Mouse (Mus musculus) T-helper 1 cell (primary cell): ENCODE results near the gene Cmss1.

Experiments used
- in situ Hi-C: fragments of 300-600 bp; cut with MboI, MseI; formaldehyde crosslinking; loops from one replicate; pipeline ENCODE4 v1.15.1; 2025; ENCODE audit warnings: high pct_unique_total_duplicates

Cmss1 gene

GRCm38 (mm10) chr16:57353166-57353721 lies 253.4 kb downstream of the Cmss1 start:
- in situ Hi-C loops, result no loop called here

- in situ Hi-C loops, result no loop called here
Measured at GRCm38 (mm10) chr16:57352751-57353150, 253.9 kb downstream of the Cmss1 start, which contains the start of gene Filip1l. Gene Filip1l (plus strand): TSS chr16:57353093.

GRCm38 (mm10) chr16:57349689-57350088 lies 257.0 kb downstream of the Cmss1 start:
- in situ Hi-C loops, result loop anchor here (10.0 kb wide), 1 partner anchor 1885 kb away; no protein-coding TSS in a partner anchor

- in situ Hi-C loops, result loop anchor here (10.0 kb wide), 1 partner anchor 1884 kb away; no protein-coding TSS in a partner anchor
Measured at GRCm38 (mm10) chr16:57349039-57349438, 257.6 kb downstream of the Cmss1 start.

- in situ Hi-C loops, result loop anchor here (10.0 kb wide), 1 partner anchor 1881 kb away; no protein-coding TSS in a partner anchor
Measured at GRCm38 (mm10) chr16:57346258-57346657, 260.4 kb downstream of the Cmss1 start.

GRCm38 (mm10) chr16:57340613-57340898 lies 266.1 kb downstream of the Cmss1 start:
- in situ Hi-C loops, result loop anchor here (10.0 kb wide), 1 partner anchor 1876 kb away; no protein-coding TSS in a partner anchor

- in situ Hi-C loops, result loop anchor here (10.0 kb wide), 1 partner anchor 1875 kb away; no protein-coding TSS in a partner anchor
Measured at GRCm38 (mm10) chr16:57339765-57340612, 266.7 kb downstream of the Cmss1 start.

- in situ Hi-C loops, result no loop called here
Measured at GRCm38 (mm10) chr16:57336770-57337423, 269.8 kb downstream of the Cmss1 start.

GRCm38 (mm10) chr16:57332301-57332700 lies 274.4 kb downstream of the Cmss1 start:
- in situ Hi-C loops, result no loop called here

GRCm38 (mm10) chr16:57330111-57330510 lies 276.6 kb downstream of the Cmss1 start:
- in situ Hi-C loops, result no loop called here

- in situ Hi-C loops, result loop anchor here (5.0 kb wide), 1 partner anchor 33 kb away; no protein-coding TSS in a partner anchor
Measured at GRCm38 (mm10) chr16:57329028-57329427, 277.6 kb downstream of the Cmss1 start.

GRCm38 (mm10) chr16:57326996-57327395 lies 279.7 kb downstream of the Cmss1 start:
- in situ Hi-C loops, result loop anchor here (5.0 kb wide), 1 partner anchor 35 kb away; no protein-coding TSS in a partner anchor

GRCm38 (mm10) chr16:57319284-57320124 lies 287.2 kb downstream of the Cmss1 start:
- in situ Hi-C loops, result no loop called here

- in situ Hi-C loops, result no loop called here
Measured at GRCm38 (mm10) chr16:57318637-57319125, 288.0 kb downstream of the Cmss1 start.

- in situ Hi-C loops, result no loop called here
Measured at GRCm38 (mm10) chr16:57317882-57318636, 288.6 kb downstream of the Cmss1 start.

GRCm38 (mm10) chr16:57317127-57317526 lies 289.5 kb downstream of the Cmss1 start:
- in situ Hi-C loops, result no loop called here

GRCm38 (mm10) chr16:57315026-57315425 lies 291.6 kb downstream of the Cmss1 start:
- in situ Hi-C loops, result no loop called here

GRCm38 (mm10) chr16:57314236-57314635 lies 292.4 kb downstream of the Cmss1 start:
- in situ Hi-C loops, result no loop called here

- in situ Hi-C loops, result no loop called here
Measured at GRCm38 (mm10) chr16:57313487-57313886, 293.2 kb downstream of the Cmss1 start.

- in situ Hi-C loops, result no loop called here
Measured at GRCm38 (mm10) chr16:57312130-57312529, 294.5 kb downstream of the Cmss1 start.
